Mouse (Mus musculus) naive thymus-derived CD4-positive, alpha-beta T cell, adult 2 months (primary cell): ENCODE results near the gene Sms.

Experiments used
- DNase-seq: peaks from one replicate; pipeline ENCODE4 v3.0.0-alpha.2; 2011; ENCODE audit warnings: low read depth

The Sms gene

DNA sequence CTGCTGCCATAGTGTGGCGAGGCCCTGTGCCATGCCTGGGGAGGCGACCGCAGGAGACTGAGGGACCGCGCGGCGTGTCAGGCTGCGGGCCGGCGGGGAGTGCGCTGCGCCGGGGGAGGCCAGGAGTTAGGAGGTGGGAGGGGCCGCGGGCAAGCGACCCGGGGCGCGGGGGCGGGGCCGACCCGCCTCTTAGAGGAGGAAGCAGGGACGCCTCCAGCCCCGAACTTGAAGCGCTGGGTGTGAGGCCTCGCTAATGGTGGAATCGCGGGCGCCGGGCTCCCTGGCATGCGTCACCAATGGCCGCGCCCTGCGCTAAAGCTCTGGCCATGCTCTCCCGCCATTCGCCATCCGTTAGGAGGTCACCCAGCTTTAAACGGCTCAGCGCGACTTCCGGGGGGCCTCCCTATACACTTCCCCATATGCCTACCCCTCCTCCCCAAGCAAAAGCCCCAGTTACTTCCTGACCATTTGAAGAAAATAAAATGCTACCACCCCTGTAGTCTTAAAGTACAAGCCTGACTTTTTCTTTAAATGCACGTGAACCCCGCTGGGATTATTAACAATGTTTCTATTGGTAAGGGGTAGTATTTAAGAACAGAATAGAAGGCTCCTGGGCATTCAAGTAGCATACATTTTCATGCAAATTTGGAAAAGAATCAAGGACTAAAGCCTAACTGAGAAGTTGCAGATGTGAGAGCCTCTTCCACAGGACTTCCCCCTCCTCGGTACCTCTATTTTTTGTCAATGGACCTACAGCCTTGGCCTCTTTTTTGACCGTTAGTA, at the start of gene Sms:
Gene Sms, minus strand, starts transcription at position 344 of the 783 bp plus-strand sequence.
- peak; percentile 78 for DNase-seq

GRCm38 (mm10) chrX:157506400-157506799, 14.3 kb upstream of the Sms start:
- no peak for DNase-seq

GRCm38 (mm10) chrX:157504506-157504905, 12.4 kb upstream of the Sms start:
- no peak for DNase-seq

DNA sequence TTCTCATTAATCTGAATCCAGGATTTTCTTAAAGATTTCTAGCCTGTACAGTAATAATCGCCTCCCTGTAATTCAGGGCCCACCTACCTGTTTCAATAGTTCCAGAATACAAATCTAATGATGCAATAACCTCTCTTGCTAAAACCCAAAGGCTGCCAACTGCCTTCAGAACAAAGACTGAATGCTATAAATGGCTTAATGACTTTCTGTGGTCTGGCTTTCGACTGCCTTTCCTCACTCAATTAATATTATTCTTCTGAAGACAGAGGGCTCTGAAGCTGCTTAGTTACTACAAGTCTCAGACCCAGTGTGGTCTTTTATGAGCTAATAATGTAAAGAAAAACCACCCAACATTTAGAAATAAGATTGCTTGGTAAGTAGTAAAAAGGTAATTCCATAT, 9.8 kb upstream of the Sms start:
- no peak for DNase-seq

DNA sequence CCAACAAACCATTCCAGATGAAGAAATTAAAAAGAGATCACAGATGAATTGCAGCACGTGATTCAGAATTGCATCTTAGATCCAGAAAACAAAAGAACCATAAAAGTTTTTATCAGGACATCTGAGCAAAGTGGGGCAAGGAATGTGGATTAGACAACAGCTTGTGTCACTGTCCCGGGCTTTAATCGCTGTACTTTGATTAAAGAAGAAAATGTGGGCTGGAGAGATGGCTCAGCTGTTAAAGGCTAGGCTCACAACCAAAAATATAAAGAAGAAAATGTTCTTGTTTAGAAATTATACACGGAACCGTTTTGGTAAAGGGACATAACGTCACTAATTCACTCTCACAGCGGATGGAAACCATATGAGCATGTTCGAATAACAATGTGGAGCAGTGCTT, 7.9 kb upstream of the Sms start:
- DNase-seq: no peak

DNA sequence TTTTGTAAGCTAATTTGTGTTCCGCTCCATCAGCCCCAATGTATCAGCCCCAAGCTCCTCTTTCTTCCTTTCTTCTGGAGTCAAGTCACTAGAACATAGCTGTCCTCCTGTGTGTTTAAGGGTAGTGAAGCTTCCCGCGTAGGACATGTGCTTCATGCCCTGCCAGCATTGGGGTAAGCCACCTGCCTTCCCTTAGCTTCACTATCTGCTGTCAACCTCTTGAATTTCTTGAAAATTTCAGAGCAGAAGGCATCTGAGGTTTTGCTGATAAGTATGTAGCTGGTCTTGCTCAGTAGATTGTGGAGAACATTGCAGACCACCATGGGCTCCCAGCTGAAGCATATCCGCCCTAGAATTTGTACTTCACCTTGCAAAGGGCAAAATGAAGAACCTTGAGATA, 1.1 kb upstream of the Sms start:
- DNase-seq: no peak

- peak; percentile 59 for DNase-seq
Observed at GRCm38 (mm10) chrX:157491145-157491935, 747 bp downstream of the Sms start.

GRCm38 (mm10) chrX:157490769-157491144, 1.3 kb downstream of the Sms start:
- DNase-seq: no peak

DNA sequence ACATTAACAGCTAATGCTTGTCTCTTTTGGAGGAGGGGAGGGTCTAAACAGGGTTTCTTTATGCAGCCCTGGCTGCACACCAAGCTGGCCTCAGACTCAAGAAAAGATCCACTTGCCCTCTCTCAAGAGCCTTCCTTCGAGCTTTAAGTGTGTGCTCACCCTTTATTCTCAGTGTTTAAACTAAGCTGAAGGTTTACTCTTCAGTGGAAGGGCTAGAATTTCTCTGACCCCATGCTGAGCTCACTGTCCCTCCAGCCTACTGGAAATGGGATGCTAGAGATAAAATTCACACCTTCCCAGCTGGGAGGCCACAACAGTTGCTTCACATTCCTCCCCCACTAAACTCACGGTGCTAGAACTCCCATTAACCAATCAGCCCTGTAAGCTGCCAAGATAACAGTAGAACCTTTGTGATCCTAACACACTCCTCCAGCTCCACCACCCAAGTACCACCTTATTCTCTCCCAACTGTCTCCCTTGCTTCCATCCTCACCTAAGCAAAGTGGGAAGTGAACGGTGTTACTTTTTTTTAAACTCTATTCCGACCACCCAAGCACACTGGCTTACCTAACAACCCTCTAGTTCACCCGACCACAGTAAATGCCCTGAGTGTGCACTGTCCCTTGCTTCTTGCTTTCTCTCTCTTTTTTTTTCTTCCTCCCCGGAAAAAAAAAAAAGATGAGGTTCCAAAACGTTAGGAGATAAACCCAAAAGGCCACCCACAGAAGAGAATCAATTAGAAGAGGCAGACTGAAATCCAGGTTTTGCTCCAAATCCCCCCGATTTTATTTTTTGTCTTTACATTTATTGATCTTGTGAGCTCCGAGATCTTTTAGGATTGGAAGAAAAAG, 2.0 kb downstream of the Sms start:
- no peak for DNase-seq

DNA sequence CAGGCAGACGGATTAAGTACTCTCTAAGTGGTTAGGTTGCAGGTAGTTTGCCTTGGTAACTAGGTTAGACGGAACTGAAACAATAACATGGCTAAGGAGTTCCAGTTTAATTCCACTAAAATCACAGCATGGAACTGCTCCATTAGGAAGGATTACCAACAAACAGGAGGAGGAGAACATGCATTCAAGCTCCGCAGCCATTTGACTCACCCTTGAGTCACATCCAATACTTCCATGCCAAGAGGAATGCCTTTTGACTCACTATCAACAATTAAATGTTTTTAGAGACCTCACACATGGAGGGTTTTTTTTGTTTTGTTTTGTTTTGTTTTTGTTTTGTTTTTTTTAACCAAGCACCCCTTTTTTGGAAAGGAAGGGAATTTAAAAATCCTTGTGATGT, 3.3 kb downstream of the Sms start:
- no peak for DNase-seq

- DNase-seq: peak; percentile 65
Observed at GRCm38 (mm10) chrX:157486765-157487164, 5.3 kb downstream of the Sms start.

GRCm38 (mm10) chrX:157482842-157483241, 9.2 kb downstream of the Sms start:
- DNase-seq: no peak

- DNase-seq: no peak
Observed at GRCm38 (mm10) chrX:157481860-157482259, 10.2 kb downstream of the Sms start.

DNA sequence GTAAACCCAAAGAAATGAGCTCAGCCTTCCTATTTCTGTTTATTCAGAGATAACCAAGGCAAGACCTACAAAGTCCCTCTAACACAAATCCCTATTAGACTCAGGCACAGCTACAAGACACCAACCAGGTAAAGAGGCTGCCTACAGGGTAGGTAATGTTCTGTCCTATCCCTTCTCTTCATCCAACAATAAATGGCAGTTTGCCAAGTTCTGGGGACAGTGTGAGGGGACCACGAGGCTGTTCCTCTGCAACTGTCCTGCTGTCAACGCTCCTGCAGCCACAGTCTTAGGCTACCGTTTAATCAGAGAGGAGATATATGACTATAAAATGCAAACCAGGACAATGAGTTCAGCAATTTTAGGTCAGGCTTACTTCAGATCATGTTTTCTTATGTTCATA, 14.8 kb downstream of the Sms start:
- DNase-seq: no peak

GRCm38 (mm10) chrX:157476153-157476810, 15.8 kb downstream of the Sms start:
- no peak for DNase-seq

DNA sequence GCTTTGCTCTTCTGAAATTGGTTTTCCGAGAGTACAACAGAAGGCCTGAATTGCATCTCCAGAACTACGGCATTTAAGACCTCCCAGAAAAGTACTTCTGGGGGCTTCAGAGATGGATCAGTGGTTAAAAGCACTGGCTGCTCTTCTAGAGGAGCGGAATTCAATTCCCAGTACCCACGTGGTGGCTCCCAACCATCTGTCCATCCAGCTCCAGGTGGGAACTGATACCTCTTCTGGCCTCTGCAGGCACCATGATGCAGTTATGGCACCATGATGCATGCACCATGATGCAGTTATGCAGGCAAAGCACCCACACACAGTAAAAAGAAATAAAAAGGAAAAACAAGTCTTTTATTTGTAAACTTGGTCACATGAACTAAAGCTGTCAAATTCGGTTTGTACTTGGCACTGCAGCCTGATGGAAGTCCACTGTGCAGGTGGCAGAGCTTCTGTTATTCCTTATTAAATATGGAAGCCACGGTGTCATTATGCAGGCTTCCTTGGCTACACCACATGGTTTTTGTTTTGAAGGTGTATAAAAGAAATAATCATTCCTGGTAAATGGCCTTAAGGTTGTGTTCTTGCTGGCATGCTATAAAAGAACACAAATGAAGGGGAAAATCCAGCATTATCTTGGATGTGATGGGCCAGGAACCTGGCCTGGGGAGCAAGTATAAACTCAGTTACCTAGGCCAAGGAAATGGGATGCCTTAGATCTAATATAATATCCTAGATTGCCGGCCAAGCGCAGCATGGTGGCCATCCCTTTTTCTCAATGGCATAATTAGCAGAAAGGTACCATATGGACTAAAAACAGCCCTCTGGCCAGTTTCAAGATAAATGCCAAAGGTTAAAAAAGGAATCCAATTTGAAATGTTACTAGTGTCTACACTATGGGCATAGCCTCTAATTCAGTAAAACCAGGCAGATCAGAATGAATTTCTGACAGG, 20.1 kb downstream of the Sms start:
- DNase-seq: no peak

GRCm38 (mm10) chrX:157468795-157469194, 23.3 kb downstream of the Sms start:
- DNase-seq: no peak

- no peak for DNase-seq
Observed at GRCm38 (mm10) chrX:157468055-157468454, 24.0 kb downstream of the Sms start.

DNA sequence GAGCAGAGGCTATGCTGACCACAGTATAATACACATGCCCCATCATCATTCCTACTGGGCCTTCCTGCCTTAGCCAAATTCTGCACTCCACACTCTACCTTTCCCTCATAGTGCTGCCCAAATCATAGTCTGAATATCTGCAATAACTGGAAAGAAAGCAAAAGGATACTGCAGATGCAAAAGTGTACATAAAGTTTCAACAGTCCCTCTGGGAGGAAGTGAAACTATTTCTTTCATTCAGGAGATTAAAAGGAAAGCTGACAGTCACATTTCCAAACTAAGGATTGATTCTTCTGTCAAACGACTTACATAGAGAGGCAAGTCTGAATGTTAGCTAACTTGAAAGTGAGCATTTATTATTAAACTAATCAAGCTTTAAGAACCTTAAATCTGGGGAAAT, 26.1 kb downstream of the Sms start:
- DNase-seq: no peak

GRCm38 (mm10) chrX:157462716-157463115, 29.4 kb downstream of the Sms start:
- peak; percentile 47 for DNase-seq

DNA sequence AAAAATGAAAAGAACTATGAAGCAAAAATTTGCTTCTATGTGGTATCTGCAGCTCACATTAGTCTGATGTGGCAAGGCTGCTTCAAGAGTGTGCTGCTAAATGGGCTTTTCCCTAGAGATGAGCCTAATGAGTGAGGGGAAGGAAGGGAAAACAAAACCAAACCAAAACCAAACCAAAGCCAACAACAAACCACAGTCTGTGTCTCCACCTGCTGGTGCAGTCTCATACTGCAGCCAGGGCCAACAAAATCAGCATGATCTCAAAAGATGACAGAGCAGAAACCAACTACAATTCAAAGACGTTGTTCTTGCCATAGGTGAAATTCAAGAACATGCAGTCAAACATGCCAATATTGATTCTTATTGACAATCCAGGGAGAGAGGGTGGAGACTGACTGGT, 37.7 kb downstream of the Sms start:
- DNase-seq: peak; percentile 61
